Mouse (Mus musculus) kidney, postnatal 0 days (tissue): Measurements from ENCODE around the gene Tent4b. TPM values are rescaled to one million over a fixed set of nuclear protein-coding genes. Genes with fewer than 3 reads are reported as not detected.

Source experiments
- ATAC-seq: fragments of 200-750 bp; cut with Nextera tagmentation; replicated peaks from 2 replicates; pipeline ENCODE4 v1.8.0; 2017; ENCODE audit warnings: low read depth, moderate number of reproducible peaks, moderate TSS enrichment, moderate library complexity; ENCODE audit not compliant: low FRiP score
- DNase-seq: peaks from one replicate; pipeline ENCODE4 v3.0.0-alpha.2; 2016; ENCODE audit warnings: low spot score
- H3K27ac ChIP-seq: fragments of 300-500 bp; sonication (generic); 2 replicates; pipeline ENCODE4 v1.5.1; 2014; ENCODE audit warnings: mild to moderate bottlenecking
- H3K27me3 ChIP-seq: fragments of 300-500 bp; sonication (generic); 2 replicates; pipeline ENCODE4 v1.6.1; 2014; ENCODE audit warnings: low read length, mixed read lengths; ENCODE audit not compliant: insufficient read depth
- H3K36me3 ChIP-seq: fragments of 300-500 bp; sonication (generic); 2 replicates; pipeline ENCODE4 v1.6.1; 2014; ENCODE audit warnings: low read length, mixed read lengths; ENCODE audit not compliant: insufficient read depth
- H3K4me1 ChIP-seq: fragments of 300-500 bp; sonication (generic); replicated peaks from 2 replicates; pipeline ENCODE4 v1.6.1; 2014; ENCODE audit warnings: antibody characterized with exemption, low read length, mixed read lengths; ENCODE audit not compliant: insufficient read depth
- H3K4me2 ChIP-seq: fragments of 300-500 bp; sonication (generic); 2 replicates; pipeline ENCODE4 v1.6.1; 2014; ENCODE audit warnings: mild to moderate bottlenecking, low read length, moderate library complexity, mixed read lengths
- H3K4me3 ChIP-seq: fragments of 300-500 bp; sonication (generic); replicated peaks from 2 replicates; pipeline ENCODE4 v1.5.1; 2014; ENCODE audit warnings: low read depth, low read length
- H3K9ac ChIP-seq: fragments of 300-500 bp; sonication (generic); 2 replicates; pipeline ENCODE4 v1.6.1; 2014; ENCODE audit warnings: low read depth, low read length
- H3K9me3 ChIP-seq: fragments of 300-500 bp; sonication (generic); replicated peaks from 2 replicates; pipeline ENCODE4 v1.6.1; 2016; ENCODE audit warnings: low read length, inconsistent platforms, mixed read lengths
- CTCF ChIP-seq: IDR thresholded peaks from 2 replicates; pipeline ENCODE4 v1.5.1; 2016; ENCODE audit warnings: antibody characterized with exemption, low read depth, mild to moderate bottlenecking, moderate library complexity
- WGBS: fragments of 180-500 bp; shearing (Covaris S2); extraction: QIAGEN DNeasy Blood & Tissue Kit; methylation state at CpG from one replicate; pipeline ENCODE4 v1.1.7; 2014; 5-methylcytosine and 5-hydroxymethylcytosine counted together
- polyA plus RNA-seq: library from polyadenylated mRNA; unstranded; fragments of >200 nt; fragmentation: Nextera tagmentation; extraction: Ambion mirVana; gene quantifications from 2 replicates; pipeline ENCODE4 v1.2.1, GENCODE M21; 2015

The Tent4b gene
- polyA plus RNA-seq, 1 experiment from 2014 or later = 7.6 TPM

- Histone ChIP-seq H3K9me3 (no peaks in the 10 kb centered on the region), H3K4me3 (no peak overlapping the region), H3K27ac (no peak overlapping the region), H3K4me1 (no peaks in the 10 kb centered on the region), H3K36me3 (no peaks in the 10 kb centered on the region), H3K4me2 (no peak overlapping the region), H3K9ac (no peak overlapping the region), H3K27me3 (no peaks in the 10 kb centered on the region)
- TF ChIP-seq CTCF = no peak
- no peak for DNase-seq
- whole genome bisulfite sequencing = 85% methylated on average over 14 of the region's 14 CpGs
- no peak for ATAC-seq
Measured at GRCm38 (mm10) chr8:88286421-88286960, 87.5 kb downstream of the Tent4b start.

- no peak for TF ChIP-seq CTCF
- 0 out of 2 replicates have a peak overlapping the region, but pooled peaks have one; percentile 27 for H3K9ac ChIP-seq
- no peak overlapping the region for H3K4me3 ChIP-seq
- DNase-seq = no peak
- no peaks in the 10 kb centered on the region for H3K36me3 ChIP-seq
- no peaks in the 10 kb centered on the region for H3K27me3 ChIP-seq
- H3K9me3 ChIP-seq = no peaks in the 10 kb centered on the region
- H3K4me2 ChIP-seq = no peak overlapping the region
- 67% methylated on average over 12 of the region's 12 CpGs for WGBS
- no peak for ATAC-seq
- H3K4me1 ChIP-seq = no peaks in the 10 kb centered on the region
- H3K27ac ChIP-seq = no peak overlapping the region
Measured at GRCm38 (mm10) chr8:88288622-88289242, 89.7 kb downstream of the Tent4b start.

GRCm38 (mm10) chr8:88289901-88290300 lies 90.9 kb downstream of the Tent4b start:
- 53% methylated on average over 1 of the region's 1 CpGs for WGBS
- no peaks in the 10 kb centered on the region for H3K4me1 ChIP-seq
- H3K4me3 ChIP-seq = no peak overlapping the region
- no peak overlapping the region for H3K4me2 ChIP-seq
- DNase-seq (no peak), ATAC-seq (no peak)
- H3K36me3 ChIP-seq = no peaks in the 10 kb centered on the region
- TF ChIP-seq CTCF = no peak
- no peak overlapping the region for H3K27ac ChIP-seq
- H3K9ac ChIP-seq = no peak overlapping the region
- no peaks in the 10 kb centered on the region for H3K27me3 ChIP-seq
- no peaks in the 10 kb centered on the region for H3K9me3 ChIP-seq

- Histone ChIP-seq H3K4me1 (no peaks in the 10 kb centered on the region), H3K27ac (no peak overlapping the region), H3K4me2 (no peak overlapping the region), H3K4me3 (no peak overlapping the region), H3K9me3 (no peaks in the 10 kb centered on the region), H3K27me3 (no peaks in the 10 kb centered on the region), H3K36me3 (no peaks in the 10 kb centered on the region), H3K9ac (no peak overlapping the region)
- WGBS = 82% methylated on average over 13 of the region's 13 CpGs
- DNase-seq = no peak
- no peak for TF ChIP-seq CTCF
- ATAC-seq = no peak
Measured at GRCm38 (mm10) chr8:88290326-88291304, 91.6 kb downstream of the Tent4b start.

- no peaks in the 10 kb centered on the region for H3K27me3 ChIP-seq
Measured at GRCm38 (mm10) chr8:88291305-88291690, 92.3 kb downstream of the Tent4b start.

GRCm38 (mm10) chr8:88292926-88293325 lies 93.9 kb downstream of the Tent4b start:
- 78% methylated on average over 3 of the region's 3 CpGs for whole genome bisulfite sequencing
- no peak for DNase-seq
- Histone ChIP-seq H3K36me3 (no peaks in the 10 kb centered on the region), H3K9ac (no peak overlapping the region), H3K27ac (no peak overlapping the region), H3K9me3 (no peaks in the 10 kb centered on the region), H3K27me3 (no peaks in the 10 kb centered on the region), H3K4me2 (no peak overlapping the region), H3K4me3 (no peak overlapping the region), H3K4me1 (no peaks in the 10 kb centered on the region; the same call in 1 of the 2 replicates)
- no peak for ATAC-seq
- TF ChIP-seq CTCF = no peak

More at GRCm38 (mm10) chr8:88291305-88291690, 92.3 kb downstream of the Tent4b start:
- WGBS = 84% methylated on average over 11 of the region's 11 CpGs
- Histone ChIP-seq H3K9ac (no peak overlapping the region), H3K36me3 (no peaks in the 10 kb centered on the region), H3K4me2 (no peak overlapping the region), H3K4me1 (no peaks in the 10 kb centered on the region), H3K4me3 (no peak overlapping the region), H3K27ac (no peak overlapping the region), H3K9me3 (no peaks in the 10 kb centered on the region)
- ATAC-seq = no peak
- no peak for DNase-seq
- no peak for TF ChIP-seq CTCF
